Mouse (Mus musculus) myocyte (in vitro differentiated cells): Measurements from ENCODE around the gene Stk32c. TPM values are rescaled to one million over a fixed set of nuclear protein-coding genes. Genes with fewer than 3 reads are reported as not detected.

Experiments
- H3K27me3 ChIP-seq: one replicate; pipeline ENCODE4 v1.6.1; 2011; ENCODE audit not compliant: control insufficient read depth, insufficient read depth, insufficient read length
- H3K36me3 ChIP-seq: one replicate; pipeline ENCODE4 v1.6.1; 2011; ENCODE audit not compliant: control insufficient read depth, insufficient read depth
- H3K4me2 ChIP-seq: one replicate; pipeline ENCODE4 v1.6.1; 2011; ENCODE audit warnings: low read depth, control low read depth
- H3K4me3 ChIP-seq: one replicate; pipeline ENCODE4 v1.5.1; 2011; ENCODE audit warnings: mild to moderate bottlenecking, control low read depth, moderate library complexity
- H3K79me2 ChIP-seq: one replicate; pipeline ENCODE4 v1.6.1; 2011; ENCODE audit not compliant: control insufficient read depth, insufficient read depth
- H3ac ChIP-seq: one replicate; pipeline ENCODE4 v1.6.1; 2011; ENCODE audit not compliant: control insufficient read depth, insufficient read length
- CEBPB ChIP-seq: IDR thresholded peaks from 2 replicates; pipeline ENCODE4 v1.6.1; 2011; ENCODE audit warnings: mild to moderate bottlenecking, moderate library complexity; ENCODE audit not compliant: poor library complexity, insufficient read depth, severe bottlenecking
- E2F4 ChIP-seq: IDR thresholded peaks from one replicate; pipeline ENCODE4 v1.6.1; 2011; ENCODE audit warnings: mild to moderate bottlenecking, control low read depth, moderate library complexity; ENCODE audit not compliant: insufficient read depth
- MAX ChIP-seq: IDR thresholded peaks from one replicate; pipeline ENCODE4 v1.6.1; 2011; ENCODE audit warnings: low read depth, mild to moderate bottlenecking, control low read depth
- MYOD1 ChIP-seq, 3 experiments: IDR thresholded peaks; one replicate each; pipeline ENCODE4 v1.6.1; 2011; ENCODE audit warnings: control low read depth in 2 of 3, low read depth in 2 of 3, mild to moderate bottlenecking in 2 of 3, moderate library complexity in 1 of 3; ENCODE audit not compliant: insufficient read length in 2 of 3, control insufficient read depth in 1 of 3
- MYOG ChIP-seq, 3 experiments: IDR thresholded peaks; one replicate each; pipeline ENCODE4 v1.6.1; 2011; ENCODE audit warnings: control low read depth in 2 of 3, low read depth in 2 of 3, mild to moderate bottlenecking in 2 of 3; ENCODE audit not compliant: insufficient read length in 2 of 3, control insufficient read depth in 1 of 3, insufficient read depth in 1 of 3
- POLR2A ChIP-seq: IDR thresholded peaks from one replicate; pipeline ENCODE4 v1.6.1; 2011; ENCODE audit warnings: low read depth, mild to moderate bottlenecking, control low read depth, moderate library complexity; ENCODE audit not compliant: insufficient read length
- POLR2AphosphoS2 ChIP-seq: IDR thresholded peaks from one replicate; pipeline ENCODE4 v1.6.1; 2011; ENCODE audit warnings: low read depth, control low read depth; ENCODE audit not compliant: insufficient read length
- REST ChIP-seq: IDR thresholded peaks from one replicate; pipeline ENCODE4 v1.6.1; 2011; ENCODE audit warnings: mild to moderate bottlenecking, control low read depth, moderate library complexity; ENCODE audit not compliant: insufficient read depth, insufficient read length
- SRF ChIP-seq: IDR thresholded peaks from one replicate; pipeline ENCODE4 v1.6.1; 2011; ENCODE audit warnings: low read depth; ENCODE audit not compliant: control insufficient read depth, insufficient read length
- TCF12 ChIP-seq: IDR thresholded peaks from one replicate; pipeline ENCODE4 v1.6.1; 2011; ENCODE audit warnings: mild to moderate bottlenecking, control low read depth; ENCODE audit not compliant: poor library complexity, insufficient read depth, severe bottlenecking
- TCF3 ChIP-seq: IDR thresholded peaks from one replicate; pipeline ENCODE4 v1.6.1; 2011; ENCODE audit warnings: low read depth, control low read depth; ENCODE audit not compliant: insufficient read length
- USF1 ChIP-seq: IDR thresholded peaks from one replicate; pipeline ENCODE4 v1.6.1; 2011; ENCODE audit warnings: low read depth, mild to moderate bottlenecking, control low read depth, moderate library complexity
- polyA plus RNA-seq: library from polyadenylated mRNA; unstranded; fragments of >200 nt; fragmentation: generic; extraction: Trizol; gene quantifications from one replicate; pipeline ENCODE4 v1.2.1, GENCODE M21; 2012; ENCODE audit warnings: missing spikeins

Gene Stk32c
- polyA plus RNA-seq, 1 experiment, result 1.0 TPM

GRCm38 (mm10) chr7:139226416-139226815, 13.3 kb upstream of the Stk32c start:
- no peaks in the 10 kb centered on the region for H3K79me2 ChIP-seq
- H3K4me2 ChIP-seq, result no peak overlapping the region
- no peak overlapping the region for H3K4me3 ChIP-seq
- H3K27me3 ChIP-seq, result no peaks in the 10 kb centered on the region
- H3K36me3 ChIP-seq, result no peaks in the 10 kb centered on the region
- TF ChIP-seq CEBPB (no peak), MYOD1 (IDR thresholded peaks at IDR 0.05; ENCODE audit: control insufficient read depth in 1 of 3, insufficient read length in 2 of 3, low read depth in 2 of 3) (no peak), POLR2AphosphoS2 (no peak), TCF3 (no peak), E2F4 (no peak), USF1 (no peak), SRF (no peak), TCF12 (no peak), REST (no peak), MYOG (IDR thresholded peaks at IDR 0.05; ENCODE audit: control insufficient read depth in 1 of 3, insufficient read depth in 1 of 3, insufficient read length in 2 of 3, low read depth in 2 of 3) (no peak)
- H3ac ChIP-seq, result no peak overlapping the region

GRCm38 (mm10) chr7:139224725-139225124, 11.6 kb upstream of the Stk32c start:
- no peaks in the 10 kb centered on the region for H3K79me2 ChIP-seq
- H3K36me3 ChIP-seq, result no peaks in the 10 kb centered on the region
- no peak overlapping the region for H3K4me3 ChIP-seq
- TF ChIP-seq MYOG (IDR thresholded peaks at IDR 0.05; ENCODE audit: control insufficient read depth in 1 of 3, insufficient read depth in 1 of 3, insufficient read length in 2 of 3, low read depth in 2 of 3) (no peak), REST (no peak), MYOD1 (IDR thresholded peaks at IDR 0.05; ENCODE audit: control insufficient read depth in 1 of 3, insufficient read length in 2 of 3, low read depth in 2 of 3) (no peak), TCF12 (no peak), POLR2AphosphoS2 (no peak), SRF (no peak), USF1 (no peak), CEBPB (no peak)
- no peak overlapping the region for H3K4me2 ChIP-seq
- no peaks in the 10 kb centered on the region for H3K27me3 ChIP-seq
- no peak overlapping the region for H3ac ChIP-seq

GRCm38 (mm10) chr7:139224070-139224469, 11.0 kb upstream of the Stk32c start:
- TF ChIP-seq MAX, result no peak
- no peak for TF ChIP-seq MYOG (IDR thresholded peaks at IDR 0.05; ENCODE audit: control insufficient read depth in 1 of 3, insufficient read depth in 1 of 3, insufficient read length in 2 of 3, low read depth in 2 of 3)
- TF ChIP-seq USF1, result no peak
- no peak for TF ChIP-seq POLR2A
- no peak for TF ChIP-seq E2F4
- no peak for TF ChIP-seq TCF3
- TF ChIP-seq TCF12, result no peak
- no peak for TF ChIP-seq SRF
- no peak overlapping the region for H3K4me3 ChIP-seq

GRCm38 (mm10) chr7:139222341-139222740, 9.2 kb upstream of the Stk32c start:
- no peak overlapping the region for H3ac ChIP-seq
- no peaks in the 10 kb centered on the region for H3K27me3 ChIP-seq
- no peaks in the 10 kb centered on the region for H3K36me3 ChIP-seq
- no peak overlapping the region for H3K4me2 ChIP-seq
- H3K4me3 ChIP-seq, result no peak overlapping the region
- no peaks in the 10 kb centered on the region for H3K79me2 ChIP-seq
- TF ChIP-seq MAX, result no peak
- no peak for TF ChIP-seq REST
- no peak for TF ChIP-seq POLR2AphosphoS2
- TF ChIP-seq POLR2A, result no peak
- no peak for TF ChIP-seq MYOD1 (IDR thresholded peaks at IDR 0.05; ENCODE audit: control insufficient read depth in 1 of 3, insufficient read length in 2 of 3, low read depth in 2 of 3)
- no peak for TF ChIP-seq E2F4
- TF ChIP-seq SRF, result no peak
- TF ChIP-seq TCF3, result no peak
- TF ChIP-seq MYOG (IDR thresholded peaks at IDR 0.05; ENCODE audit: control insufficient read depth in 1 of 3, insufficient read depth in 1 of 3, insufficient read length in 2 of 3, low read depth in 2 of 3), result no peak

More at GRCm38 (mm10) chr7:139224070-139224469, 11.0 kb upstream of the Stk32c start:
- H3K36me3 ChIP-seq, result no peaks in the 10 kb centered on the region
- no peak overlapping the region for H3K4me2 ChIP-seq
- no peaks in the 10 kb centered on the region for H3K79me2 ChIP-seq
- H3K27me3 ChIP-seq, result no peaks in the 10 kb centered on the region
- H3ac ChIP-seq, result no peak overlapping the region

- no peaks in the 10 kb centered on the region for H3K79me2 ChIP-seq
- no peak for TF ChIP-seq REST
- TF ChIP-seq SRF, result no peak
- no peak for TF ChIP-seq POLR2A
- TF ChIP-seq MYOD1 (IDR thresholded peaks at IDR 0.05; ENCODE audit: control insufficient read depth in 1 of 3, insufficient read length in 2 of 3, low read depth in 2 of 3), result no peak
- no peak for TF ChIP-seq USF1
- TF ChIP-seq MYOG (IDR thresholded peaks at IDR 0.05; ENCODE audit: control insufficient read depth in 1 of 3, insufficient read depth in 1 of 3, insufficient read length in 2 of 3, low read depth in 2 of 3), result no peak
- no peak for TF ChIP-seq E2F4
- TF ChIP-seq POLR2AphosphoS2, result no peak
- TF ChIP-seq MAX, result no peak
- no peak overlapping the region for H3ac ChIP-seq
- H3K36me3 ChIP-seq, result no peaks in the 10 kb centered on the region
- no peaks in the 10 kb centered on the region for H3K27me3 ChIP-seq
- no peak overlapping the region for H3K4me2 ChIP-seq
- H3K4me3 ChIP-seq, result no peak overlapping the region
These were observed 8.7 kb upstream of the Stk32c start for GRCm38 (mm10) chr7:139221856-139222255.
